Mouse (Mus musculus): Measurements from ENCODE around the gene Dhdds. TPM values are rescaled to one million over a fixed set of nuclear protein-coding genes. Genes with fewer than 3 reads are reported as not detected.

Dhdds gene
- polyA plus RNA-seq, 1 experiment from 2014 or later, result 43.9 TPM

DNA sequence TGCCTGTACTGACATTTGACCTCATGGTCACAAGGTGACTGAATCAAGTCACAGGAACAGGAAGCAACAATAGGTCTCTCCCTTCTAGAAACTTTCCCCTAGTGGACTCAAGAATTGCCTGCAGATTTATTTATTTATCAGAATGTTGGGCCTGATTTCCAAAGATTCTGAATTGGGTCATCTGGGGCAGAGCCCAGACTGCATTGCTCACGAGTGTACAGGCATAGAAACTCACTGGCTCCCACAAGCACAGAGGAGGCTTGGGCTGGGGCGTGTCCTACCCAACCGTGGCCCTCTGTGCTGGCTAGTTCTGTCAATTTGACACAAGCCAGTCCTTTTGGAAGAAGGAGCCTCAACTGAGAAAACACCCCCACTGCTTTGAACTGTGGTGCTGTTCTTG, 59.1 kb downstream of the Dhdds start:
- no peak overlapping the region for H3K4me2 ChIP-seq (replicated peaks)
- no peaks in the 10 kb centered on the region for H3K36me3 ChIP-seq
- no peak for ATAC-seq (ENCODE audit: low FRiP score, low read depth)
- H3K9ac ChIP-seq (replicated peaks), result no peak overlapping the region
- H3K27ac ChIP-seq (replicated peaks), result no peak overlapping the region
- H3K9me3 ChIP-seq, result 0 out of 2 replicates have a peak, but pooled peaks cover 2% of the 10 kb centered on the region
- 62% methylated on average over 3 of the region's 3 CpGs for WGBS
- H3K27me3 ChIP-seq, result no peaks in the 10 kb centered on the region
- H3K4me3 ChIP-seq, result no peak overlapping the region
- H3K4me1 ChIP-seq, result no peaks in the 10 kb centered on the region

DNA sequence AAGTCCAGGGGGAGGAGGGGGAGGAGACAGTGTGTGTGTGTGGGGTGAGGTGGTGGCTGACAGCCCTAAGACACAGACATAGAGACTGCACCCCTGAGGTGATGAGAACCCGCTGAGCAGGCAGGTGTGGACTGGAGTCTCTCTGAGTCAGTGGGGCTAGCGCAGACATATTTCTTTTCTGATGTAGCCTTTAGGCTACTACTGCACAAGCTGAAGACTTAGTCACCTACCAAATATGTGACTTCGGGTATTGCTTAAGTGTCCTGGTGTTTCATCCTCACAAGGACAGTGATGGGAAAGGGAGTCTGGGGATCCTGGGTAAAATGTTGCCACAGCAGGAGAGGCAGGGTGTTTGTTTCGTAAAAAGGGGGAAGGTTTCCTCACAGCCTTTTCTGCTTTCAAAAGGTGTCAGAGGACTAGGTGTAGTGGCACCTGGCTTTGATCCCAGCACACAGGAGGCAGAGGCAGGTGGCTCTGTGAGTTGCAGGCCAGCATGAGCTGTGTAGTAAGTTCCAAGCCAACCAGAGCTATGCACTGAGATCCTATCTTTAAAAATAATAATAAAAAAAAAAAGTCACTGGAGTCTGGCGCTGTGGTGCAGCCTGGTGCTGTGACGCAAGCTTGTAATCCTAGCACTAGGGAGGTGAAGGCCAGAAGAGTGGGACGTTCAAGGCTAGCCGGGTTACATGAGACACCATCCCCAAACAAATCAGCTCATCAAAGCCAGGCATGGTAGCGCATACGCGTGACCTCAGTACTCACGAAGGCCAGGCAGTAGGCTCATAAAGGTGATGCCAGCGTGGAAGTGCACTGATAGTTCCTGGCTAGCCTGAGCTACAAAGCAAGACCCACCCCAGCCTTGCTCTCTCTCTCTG, 60.1 kb downstream of the Dhdds start:
- ATAC-seq (ENCODE audit: low FRiP score, low read depth), result no peak
- Histone ChIP-seq H3K4me2 (replicated peaks) (no peak overlapping the region), H3K36me3 (no peaks in the 10 kb centered on the region), H3K4me1 (no peaks in the 10 kb centered on the region), H3K9ac (replicated peaks) (no peak overlapping the region), H3K4me3 (no peak overlapping the region), H3K9me3 (0 out of 2 replicates have a peak, but pooled peaks cover 2% of the 10 kb centered on the region), H3K27ac (replicated peaks) (no peak overlapping the region), H3K27me3 (no peaks in the 10 kb centered on the region)
- 86% methylated on average over 13 of the region's 13 CpGs for WGBS

DNA sequence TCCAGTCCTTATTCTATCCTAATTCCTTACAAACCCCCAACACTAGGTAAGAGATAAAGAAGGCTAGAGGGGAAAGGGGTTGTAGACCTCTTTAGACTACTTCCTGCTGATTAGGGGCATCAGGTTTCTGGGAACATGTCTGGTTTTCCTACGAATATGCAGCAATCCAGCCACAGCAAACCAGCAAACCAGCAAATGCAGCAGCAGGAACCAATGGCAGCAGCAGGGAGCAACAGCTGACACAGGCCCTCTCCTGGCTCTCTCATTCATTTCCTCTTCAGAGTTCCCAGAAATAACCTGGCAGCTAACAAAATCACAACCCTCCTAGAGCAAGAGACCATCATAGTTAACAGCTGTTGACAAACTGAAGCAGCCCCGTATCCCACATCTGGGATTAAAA, 62.6 kb downstream of the Dhdds start:
- no peaks in the 10 kb centered on the region for H3K36me3 ChIP-seq
- H3K27ac ChIP-seq (replicated peaks), result no peak overlapping the region
- no peak for ATAC-seq (ENCODE audit: low FRiP score, low read depth)
- 71% methylated on average over 2 of the region's 2 CpGs for WGBS
- no peaks in the 10 kb centered on the region for H3K4me1 ChIP-seq
- no peak overlapping the region for H3K4me3 ChIP-seq
- H3K9me3 ChIP-seq, result no peaks in the 10 kb centered on the region
- no peak overlapping the region for H3K4me2 ChIP-seq (replicated peaks)
- H3K9ac ChIP-seq (replicated peaks), result no peak overlapping the region
- H3K27me3 ChIP-seq, result no peaks in the 10 kb centered on the region

DNA sequence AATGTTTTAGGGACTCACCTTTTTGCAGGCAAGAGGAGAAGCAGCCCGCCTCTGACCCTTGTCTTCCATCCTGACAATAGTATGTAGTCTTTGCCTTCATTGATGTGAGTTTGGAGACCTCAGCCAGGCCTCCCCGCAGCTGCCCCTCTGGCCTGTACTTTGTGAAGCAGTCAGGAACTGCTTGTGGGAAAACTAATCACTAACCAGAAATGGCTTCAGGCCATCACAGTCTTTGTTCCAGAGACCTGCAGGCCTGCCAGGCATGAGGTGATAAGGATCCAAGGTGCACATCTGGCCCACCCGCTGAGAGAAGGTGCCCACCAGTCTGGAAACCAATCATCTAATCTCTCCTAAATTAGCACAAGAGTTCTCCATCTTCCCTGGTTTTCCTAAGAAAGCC, 68.9 kb downstream of the Dhdds start:
- H3K36me3 ChIP-seq, result no peaks in the 10 kb centered on the region
- no peak overlapping the region for H3K4me2 ChIP-seq (replicated peaks)
- H3K27me3 ChIP-seq, result no peaks in the 10 kb centered on the region
- H3K9ac ChIP-seq (replicated peaks), result no peak overlapping the region
- no peak for ATAC-seq (ENCODE audit: low FRiP score, low read depth)
- no peak overlapping the region for H3K27ac ChIP-seq (replicated peaks)
- H3K9me3 ChIP-seq, result no peaks in the 10 kb centered on the region
- H3K4me1 ChIP-seq, result no peaks in the 10 kb centered on the region
- WGBS, result 81% methylated on average over 3 of the region's 3 CpGs
- H3K4me3 ChIP-seq, result no peak overlapping the region

DNA sequence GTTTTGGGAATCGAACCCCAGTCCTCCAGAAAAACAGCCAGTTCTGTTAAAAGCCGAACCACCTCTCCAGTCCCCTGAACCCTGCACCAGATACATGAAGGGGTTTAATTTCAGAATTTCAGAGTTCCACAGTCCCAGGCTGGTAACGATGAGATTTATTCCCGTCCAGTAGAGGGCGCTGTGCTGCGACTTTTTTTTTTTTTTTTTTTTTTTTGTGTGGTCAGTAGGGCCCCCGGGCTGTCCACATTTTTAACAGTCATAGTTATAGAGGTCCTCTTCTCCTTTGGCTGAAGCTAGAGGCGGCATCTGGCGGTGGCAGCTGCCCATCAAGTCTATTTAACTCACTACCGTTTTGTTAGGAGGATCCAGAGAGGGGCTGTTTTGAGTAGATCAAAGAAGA, 69.4 kb downstream of the Dhdds start:
- H3K4me3 ChIP-seq, result no peak overlapping the region
- ATAC-seq (ENCODE audit: low FRiP score, low read depth), result no peak
- no peaks in the 10 kb centered on the region for H3K4me1 ChIP-seq
- H3K4me2 ChIP-seq (replicated peaks), result no peak overlapping the region
- 17% methylated on average over 10 of the region's 10 CpGs for WGBS
- no peaks in the 10 kb centered on the region for H3K9me3 ChIP-seq
- H3K27me3 ChIP-seq, result no peaks in the 10 kb centered on the region
- no peaks in the 10 kb centered on the region for H3K36me3 ChIP-seq
- H3K9ac ChIP-seq (replicated peaks), result no peak overlapping the region
- no peak overlapping the region for H3K27ac ChIP-seq (replicated peaks)

- H3K4me2 ChIP-seq (replicated peaks), result no peak overlapping the region
- 60% methylated on average over 7 of the region's 7 CpGs for WGBS
- no peaks in the 10 kb centered on the region for H3K36me3 ChIP-seq
- no peak overlapping the region for H3K27ac ChIP-seq (replicated peaks)
- no peak overlapping the region for H3K9ac ChIP-seq (replicated peaks)
- no peak overlapping the region for H3K4me3 ChIP-seq
- no peaks in the 10 kb centered on the region for H3K9me3 ChIP-seq
- no peaks in the 10 kb centered on the region for H3K4me1 ChIP-seq
- ATAC-seq (ENCODE audit: low FRiP score, low read depth), result no peak
- no peaks in the 10 kb centered on the region for H3K27me3 ChIP-seq
These were observed 71.4 kb downstream of the Dhdds start for GRCm38 (mm10) chr4:133929278-133929670.

- Histone ChIP-seq H3K4me1 (no peaks in the 10 kb centered on the region), H3K9ac (replicated peaks) (no peak overlapping the region), H3K4me3 (no peak overlapping the region), H3K4me2 (replicated peaks) (no peak overlapping the region), H3K27me3 (no peaks in the 10 kb centered on the region), H3K27ac (replicated peaks) (no peak overlapping the region), H3K9me3 (no peaks in the 10 kb centered on the region), H3K36me3 (no peaks in the 10 kb centered on the region)
- 63% methylated on average over 15 of the region's 15 CpGs for WGBS
- no peak for ATAC-seq (ENCODE audit: low FRiP score, low read depth)
These were observed 72.0 kb downstream of the Dhdds start for GRCm38 (mm10) chr4:133928576-133929277.

DNA sequence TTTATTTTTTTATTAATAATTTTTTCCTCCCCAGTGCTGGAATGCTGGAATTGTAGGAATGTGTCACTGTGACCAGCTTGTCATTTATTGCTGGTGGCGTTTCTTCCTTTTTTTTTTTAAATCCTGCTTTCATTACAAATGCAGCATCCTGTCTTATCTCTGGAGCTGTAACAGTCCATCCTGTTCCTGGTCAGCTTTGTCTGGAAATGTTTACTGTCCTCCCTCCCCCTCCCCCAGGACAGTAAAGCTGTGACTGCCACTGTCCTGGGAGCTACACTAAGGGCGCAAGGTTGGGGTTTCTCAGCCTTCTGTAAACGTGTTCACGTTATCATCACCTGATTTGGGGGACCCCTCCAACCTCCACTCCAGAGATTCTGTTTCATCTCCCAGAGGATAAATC, 75.5 kb downstream of the Dhdds start:
- ATAC-seq (ENCODE audit: low FRiP score, low read depth), result no peak

GRCm38 (mm10) chr4:133923743-133924142, 77.0 kb downstream of the Dhdds start:
- no peak overlapping the region for H3K4me3 ChIP-seq
- H3K27me3 ChIP-seq, result no peaks in the 10 kb centered on the region
- no peaks in the 10 kb centered on the region for H3K4me1 ChIP-seq
- no peak overlapping the region for H3K4me2 ChIP-seq (replicated peaks)
- H3K9me3 ChIP-seq, result no peaks in the 10 kb centered on the region
- no peaks in the 10 kb centered on the region for H3K36me3 ChIP-seq
- WGBS, result 93% methylated on average over 5 of the region's 5 CpGs
- H3K27ac ChIP-seq (replicated peaks), result no peak overlapping the region
- no peak overlapping the region for H3K9ac ChIP-seq (replicated peaks)
- ATAC-seq (ENCODE audit: low FRiP score, low read depth), result no peak

More for the DNA sequence above, 75.5 kb downstream of the Dhdds start:
- H3K4me3 ChIP-seq, result no peak overlapping the region
- WGBS, result 88% methylated on average over 4 of the region's 4 CpGs
- no peaks in the 10 kb centered on the region for H3K27me3 ChIP-seq
- no peaks in the 10 kb centered on the region for H3K4me1 ChIP-seq
- H3K9ac ChIP-seq (replicated peaks), result no peak overlapping the region
- H3K9me3 ChIP-seq, result no peaks in the 10 kb centered on the region
- no peak overlapping the region for H3K27ac ChIP-seq (replicated peaks)
- H3K4me2 ChIP-seq (replicated peaks), result no peak overlapping the region
- no peaks in the 10 kb centered on the region for H3K36me3 ChIP-seq

Other genes with a start within 250 kb of the Dhdds start
- gene Arid1a, start 244.1 kb downstream of the Dhdds start, polyA plus RNA-seq (2016; fragmentation: Nextera tagmentation; extraction: Ambion mirVana), result 47.7 and 48.5 TPM in 2 replicates
- 23.6 and 26.6 TPM in 2 replicates for gene Rps6ka1, start 113.1 kb downstream of the Dhdds start, polyA plus RNA-seq (2016; fragmentation: Nextera tagmentation; extraction: Ambion mirVana)
- gene Hmgn2, start 32.3 kb downstream of the Dhdds start, polyA plus RNA-seq (2016; fragmentation: Nextera tagmentation; extraction: Ambion mirVana), result 3,003 and 3,059 TPM in 2 replicates
- gene Lin28a, start 17.9 kb upstream of the Dhdds start, polyA plus RNA-seq (2016; fragmentation: Nextera tagmentation; extraction: Ambion mirVana), result 3.3 and 3.4 TPM in 2 replicates
- gene Zfp683, start 52.9 kb upstream of the Dhdds start, polyA plus RNA-seq (2016; fragmentation: Nextera tagmentation; extraction: Ambion mirVana), result not detected in 2 replicates
- gene Crybg2, start 59.9 kb upstream of the Dhdds start, polyA plus RNA-seq (2016; fragmentation: Nextera tagmentation; extraction: Ambion mirVana), result 1.2 and 1.7 TPM in 2 replicates
- gene Cd52, start 94.2 kb upstream of the Dhdds start, polyA plus RNA-seq (2016; fragmentation: Nextera tagmentation; extraction: Ambion mirVana), result 2.0 and 5.5 TPM in 2 replicates
- gene Ubxn11, start 101.7 kb upstream of the Dhdds start, polyA plus RNA-seq (2016; fragmentation: Nextera tagmentation; extraction: Ambion mirVana), result 6.6 and 6.7 TPM in 2 replicates
- 301 and 307 TPM in 2 replicates for gene Sh3bgrl3, start 127.9 kb upstream of the Dhdds start, polyA plus RNA-seq (2016; fragmentation: Nextera tagmentation; extraction: Ambion mirVana)
- gene Cep85, start 186.2 kb upstream of the Dhdds start, polyA plus RNA-seq (2016; fragmentation: Nextera tagmentation; extraction: Ambion mirVana), result 26.7 and 29.8 TPM in 2 replicates
- gene Gm7534, start 202.1 kb upstream of the Dhdds start, polyA plus RNA-seq (2016; fragmentation: Nextera tagmentation; extraction: Ambion mirVana), result not detected in 2 replicates
- not detected in 2 replicates for gene Catsper4, start 226.5 kb upstream of the Dhdds start, polyA plus RNA-seq (2016; fragmentation: Nextera tagmentation; extraction: Ambion mirVana)
- gene Cnksr1, start 237.5 kb upstream of the Dhdds start, polyA plus RNA-seq (2016; fragmentation: Nextera tagmentation; extraction: Ambion mirVana), result 0.26 and 0.46 TPM in 2 replicates
- 0.23 and 0.76 TPM in 2 replicates for gene E130218I03Rik, start 242.7 kb upstream of the Dhdds start, polyA plus RNA-seq (2016; fragmentation: Nextera tagmentation; extraction: Ambion mirVana)
- gene Zfp593, start 244.7 kb upstream of the Dhdds start, polyA plus RNA-seq (2016; fragmentation: Nextera tagmentation; extraction: Ambion mirVana), result 17.7 and 19.6 TPM in 2 replicates
- gene Gm30191, start 246.0 kb upstream of the Dhdds start, polyA plus RNA-seq (2016; fragmentation: Nextera tagmentation; extraction: Ambion mirVana), result not detected in 2 replicates

Data from midbrain, embryonic 12.5 days (tissue).